Mouse (Mus musculus) ovary, postnatal 36 days (tissue): ENCODE measurements around the gene Camsap2.
A peak's percentile ranks its signal among the peaks of the same experiment; 100 is the strongest.

ENCODE experiments used
- DNase-seq: peaks from one replicate; pipeline ENCODE4 v3.0.0; 2022; ENCODE audit warnings: low spot score, mixed read lengths

Camsap2 gene

GRCm38 (mm10) chr1:136223758-136224342 lies 122.1 kb downstream of the Camsap2 start:
- no peak for DNase-seq

GRCm38 (mm10) chr1:136222386-136222785 lies 123.5 kb downstream of the Camsap2 start:
- DNase-seq = no peak

DNA sequence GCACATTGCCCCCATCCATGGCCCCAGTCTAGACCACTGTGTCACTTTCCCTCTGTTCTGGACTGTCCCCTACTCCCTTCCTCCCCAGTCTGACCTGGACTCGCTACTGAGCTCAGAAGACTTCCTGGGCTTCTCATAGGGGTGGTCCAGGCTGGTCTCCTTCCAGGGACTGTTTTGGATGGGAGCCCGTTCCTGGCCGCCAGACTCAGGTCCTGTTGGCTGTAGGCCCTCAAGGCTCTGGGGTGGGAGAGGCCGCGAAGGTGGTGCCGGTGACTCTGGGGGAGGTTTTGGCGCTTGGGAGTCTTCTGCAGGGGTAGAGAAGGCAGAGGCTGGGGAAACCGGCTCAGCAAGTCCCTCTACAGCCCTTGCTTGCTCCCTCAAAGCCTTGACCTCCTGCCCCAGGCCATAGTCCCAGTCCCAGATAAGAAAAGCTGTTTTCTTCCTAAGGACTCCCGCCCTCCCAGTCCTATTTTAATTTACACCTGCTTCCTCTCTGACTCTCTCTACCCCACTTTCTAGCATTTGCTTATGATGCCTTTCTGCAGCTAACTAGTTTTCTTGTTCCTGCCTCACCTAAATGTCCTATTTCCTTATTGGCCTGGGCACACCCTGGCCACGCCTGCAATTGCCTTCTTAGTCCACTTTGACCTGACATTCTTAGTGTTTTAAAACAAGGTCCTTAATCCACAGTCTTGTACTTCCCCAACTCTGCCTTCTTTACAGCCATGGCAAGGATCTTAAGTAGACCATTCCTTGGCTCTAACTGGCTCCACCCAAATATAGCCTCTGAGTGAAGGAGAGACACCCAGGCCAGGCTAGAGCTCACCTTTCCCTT lies 125.7 kb downstream of the Camsap2 start:
- peak; percentile 40 for DNase-seq
